Mouse (Mus musculus): Measurements from ENCODE around the gene Trdmt1.

GRCm38 (mm10) chr2:13501553-13501952, 42.9 kb downstream of the Trdmt1 start:
- no peak for TF ChIP-seq POLR2A (IDR thresholded peaks at IDR 0.05; ENCODE audit: extremely low read depth, insufficient read depth, low read length)
- no peak for TF ChIP-seq CTCF (IDR thresholded peaks at IDR 0.05; ENCODE audit: extremely low read depth, insufficient read depth, low read length)

All from cortical plate, adult 2 months (tissue).